Mouse (Mus musculus): ENCODE measurements at regions not wholly inside any gene's neighbourhood (a gene's known extent, or its start where the extent isn't known, plus 50 kb on each side); places are given as distances from the start of the nearest gene placed in this dataset.

DNA sequence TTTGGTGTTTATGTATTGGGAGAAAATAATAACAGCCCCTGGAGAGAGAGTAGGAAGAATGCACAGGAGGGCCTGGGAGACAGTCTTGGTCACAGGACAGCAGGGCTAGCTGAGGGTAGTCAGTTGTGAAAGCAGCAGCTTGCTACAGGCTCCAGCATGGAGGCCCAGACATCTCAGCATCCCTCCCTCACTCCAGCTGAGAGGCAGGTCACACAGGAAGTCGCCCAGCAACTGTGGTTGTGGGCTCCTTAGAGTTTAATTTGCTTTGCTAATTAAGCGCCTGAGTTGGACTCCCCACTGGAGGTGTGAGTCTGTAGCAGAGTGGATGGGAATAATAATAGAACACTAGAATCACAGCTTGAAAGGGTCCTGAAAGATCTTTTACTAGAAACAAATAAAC, 436.0 kb downstream of the Cdk5rap2 start:
- TF ChIP-seq GATA1 (IDR thresholded peaks at IDR 0.05; ENCODE audit: borderline replicate concordance, low read length): no peak
- no peak for TF ChIP-seq FLI1 (IDR thresholded peaks at IDR 0.05; ENCODE audit: low read length)
